Mouse (Mus musculus): ENCODE results near the gene Myo16. TPM values are rescaled to one million over a fixed set of nuclear protein-coding genes. Genes with fewer than 3 reads are reported as not detected.

The Myo16 gene
- total RNA-seq, 2 experiments from 2014 or later = 31.3 to 39.1 TPM

DNA sequence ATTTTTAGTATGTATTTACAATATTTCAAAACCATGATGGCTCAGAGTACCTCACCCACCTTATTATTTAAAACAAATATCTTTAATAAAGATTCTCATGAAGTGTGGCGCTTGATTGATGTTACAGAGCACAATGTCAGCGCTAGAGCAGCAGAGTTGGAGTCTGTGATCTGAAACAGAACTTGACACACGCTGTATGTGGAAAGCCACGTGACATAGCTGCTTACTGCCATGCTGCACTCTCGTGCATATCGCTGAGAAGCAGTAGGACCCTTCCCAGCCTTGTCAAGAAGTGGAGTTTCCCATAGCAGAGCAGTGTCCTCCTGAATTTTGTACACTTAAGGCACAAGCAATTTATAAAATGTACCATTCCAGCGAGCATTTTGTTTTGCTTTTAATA lies 528.2 kb downstream of the Myo16 start:
- intact Hi-C loops (cut with DNase I) = no loop called here
- no peak for DNase-seq (ENCODE audit: low spot score in 2 of 2)

GRCm38 (mm10) chr8:10683088-10683487 lies 529.4 kb downstream of the Myo16 start:
- no peak for DNase-seq (ENCODE audit: low spot score in 2 of 2)
- intact Hi-C loops (cut with DNase I) = no loop called here

Other genes starting within 250 kb of the Myo16 start
- 1 to 10 TPM; 9.9 to 10.0 TPM for gene Lig4, start 176.2 kb upstream of the Myo16 start, total RNA-seq (2021)
- gene Abhd13, start 176.2 kb upstream of the Myo16 start, total RNA-seq (2021) = 10 to 100 TPM; 28.1 to 29.0 TPM
- gene Tnfsf13b, start 147.4 kb upstream of the Myo16 start, total RNA-seq (2021) = 1 to 10 TPM; 2.7 to 3.1 TPM